10 mouse cellular contexts compared by ENCODE assay signal in the genomic region with DNA sequence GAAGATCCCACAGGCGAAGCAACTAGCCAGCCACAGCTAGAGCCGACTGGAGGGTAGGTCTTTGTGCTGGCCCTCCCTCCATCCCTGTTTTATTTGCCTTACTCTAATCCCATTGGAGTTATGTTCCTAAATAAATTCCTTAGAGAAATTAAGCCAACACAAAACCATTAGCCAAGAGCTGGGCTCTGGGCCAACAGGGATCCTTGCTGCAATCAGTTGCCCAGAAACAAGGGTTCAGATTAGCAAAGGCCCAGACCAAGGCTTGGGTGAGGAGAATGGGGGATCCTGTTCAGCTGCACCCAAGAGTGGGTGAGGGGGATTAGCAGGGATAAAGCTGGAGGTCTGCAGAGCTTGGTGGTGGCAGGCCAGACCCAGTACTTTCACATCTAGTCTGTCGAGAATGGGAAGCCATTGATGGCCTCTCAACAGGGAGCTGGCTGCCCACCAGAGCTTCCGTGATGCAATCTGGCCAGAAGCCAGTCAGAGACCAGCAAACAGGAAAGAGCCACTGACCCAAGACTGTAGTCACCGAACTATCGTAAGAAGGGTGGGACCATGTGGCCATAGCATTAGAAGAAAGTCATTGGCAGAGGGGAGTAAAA. TPM values are rescaled to one million over a fixed set of nuclear protein-coding genes. Genes with fewer than 3 reads are reported as not detected.
DNase-seq lines count a peak whose midpoint lies in the region; ATAC-seq and TF ChIP-seq lines count a peak whose summit lies in the region.
"Had no signal": no experiment of that assay in that cellular context is flagged by ENCODE, and none has a peak within 500 bp of the region (broad histone marks: within the 10 kb centered on the region; RNA-seq: fewer than 3 reads in every experiment).

No protein-coding gene starts in this region.

- H3K79me2 ChIP-seq in heart, adult 2 months (replicated peaks; ENCODE audit: control insufficient read depth, insufficient read depth, low read length): no peaks in the 10 kb centered on the region

- H3K4me3 ChIP-seq in heart, adult 2 months: no peak overlapping the region
- no peak overlapping the region for H3K4me3 ChIP-seq in heart, embryonic 12.5 days
- H3K4me3 ChIP-seq in limb, embryonic 12.5 days (replicated peaks): no peak overlapping the region

- H3K27me3 ChIP-seq in heart, adult 2 months (ENCODE audit: control insufficient read depth, insufficient read depth, low read length): no peaks in the 10 kb centered on the region
- no peaks in the 10 kb centered on the region for H3K27me3 ChIP-seq in heart, embryonic 12.5 days (replicated peaks)
- H3K27me3 ChIP-seq in limb, embryonic 12.5 days: no peaks in the 10 kb centered on the region

- ATAC-seq in heart, embryonic 12.5 days (ENCODE audit: insufficient number of reproducible peaks, low FRiP score): no peak
- ATAC-seq in limb, embryonic 12.5 days (ENCODE audit: insufficient number of reproducible peaks, insufficient read depth, low FRiP score, low TSS enrichment, low read depth): peak; percentile 67

- H3K27ac ChIP-seq in heart, adult 2 months: peak overlapping the region; percentile 80
- no peak overlapping the region for H3K27ac ChIP-seq in heart, embryonic 12.5 days (ENCODE audit: poor library complexity, severe bottlenecking)
- peak overlapping the region; percentile 42 for H3K27ac ChIP-seq in limb, embryonic 12.5 days

- H3K4me1 ChIP-seq in heart, adult 2 months (ENCODE audit: control insufficient read depth, insufficient read depth, low read length): peaks cover 6% of the 10 kb centered on the region
- H3K4me1 ChIP-seq in heart, embryonic 12.5 days (replicated peaks): peaks cover 33% of the 10 kb centered on the region
- H3K4me1 ChIP-seq in limb, embryonic 12.5 days (replicated peaks): peaks cover 34% of the 10 kb centered on the region

- H3K36me3 ChIP-seq in heart, adult 2 months (ENCODE audit: control insufficient read depth, insufficient read depth, low read length): no peaks in the 10 kb centered on the region
- no peaks in the 10 kb centered on the region for H3K36me3 ChIP-seq in heart, embryonic 12.5 days
- no peaks in the 10 kb centered on the region for H3K36me3 ChIP-seq in limb, embryonic 12.5 days
- H3K36me3 ChIP-seq: G1E had no signal

- no peak overlapping the region for H3K4me2 ChIP-seq in heart, embryonic 12.5 days
- no peak overlapping the region for H3K4me2 ChIP-seq in limb, embryonic 12.5 days

- 0 out of 2 replicates have a peak, but pooled peaks cover 6% of the 10 kb centered on the region for H3K9me3 ChIP-seq in heart, embryonic 12.5 days (replicated peaks)
- H3K9me3 ChIP-seq in limb, embryonic 12.5 days: no peaks in the 10 kb centered on the region
- H3K9me3 ChIP-seq: G1E had no signal

- H3K9ac ChIP-seq in heart, adult 2 months (ENCODE audit: low read depth, low read length): no peak overlapping the region
- H3K9ac ChIP-seq in heart, embryonic 12.5 days: no peak overlapping the region
- H3K9ac ChIP-seq in limb, embryonic 12.5 days (replicated peaks): no peak overlapping the region

- intact Hi-C loops in heart, adult 2 months (cut with DNase I): no loop called here

- TF ChIP-seq CTCF in heart, adult 2 months (IDR thresholded peaks at IDR 0.05): no peak

- no peak for TF ChIP-seq EP300 in heart, adult 2 months (IDR thresholded peaks at IDR 0.05; ENCODE audit: insufficient read depth, low read depth, low read length)

- 21% methylated on average over 6 of the region's 6 CpGs for WGBS in heart, adult 2 months
- WGBS in heart, embryonic 12.5 days: 58% methylated on average over 6 of the region's 6 CpGs
- WGBS in limb, embryonic 12.5 days: 66% methylated on average over 6 of the region's 6 CpGs

- peak; percentile 79 to 85 for DNase-seq in heart, adult 2 months
- peak; percentile 80 for DNase-seq in adrenal gland, postnatal 14 days
- peak; percentile 46 to 48 for DNase-seq in frontal cortex, postnatal 10 days (ENCODE audit: low spot score in 2 of 2)
- peak; percentile 78 for DNase-seq in kidney, adult 18-20 months
- DNase-seq in ovary, adult 18-20 months (ENCODE audit: low spot score): peak; percentile 56
- DNase-seq in spleen, postnatal 10 days (ENCODE audit: low spot score in 2 of 2): no peak

- no peak for TF ChIP-seq POLR2A in heart, adult 2 months (IDR thresholded peaks at IDR 0.05; ENCODE audit: insufficient read depth, low read depth, low read length)

RNA-seq across cellular contexts. Expression of a gene that starts 6.1 kb away (rescaled TPM):
- total RNA-seq in heart, adult 2 months (2021): under 1 TPM; 0.30 to 0.47 TPM
- polyA plus RNA-seq in heart, adult 2 months (2012; rRNA removed): 0.94 TPM in 1 of 2 replicates, not detected in the other
- polyA plus RNA-seq in heart, embryonic 12.5 days (2016; fragmentation: Nextera tagmentation; extraction: Ambion mirVana): 0.09 and 0.15 TPM in 2 replicates
- 0.15 and 0.56 TPM in 2 replicates for total RNA-seq in adrenal gland, postnatal 14 days (2021)
- not detected in 2 replicates for polyA plus RNA-seq in limb, embryonic 12.5 days (2016; fragmentation: Nextera tagmentation; extraction: Ambion mirVana)
- polyA plus RNA-seq: G1E; limb, embryonic 11.5 days had no signal

RNA-seq across cellular contexts. Expression of a gene that starts 6.9 kb away (rescaled TPM):
- not detected for total RNA-seq in heart, adult 2 months (2021)
- polyA plus RNA-seq in heart, adult 2 months (2012; rRNA removed): not detected in 2 replicates
- polyA plus RNA-seq in heart, embryonic 12.5 days (2016; fragmentation: Nextera tagmentation; extraction: Ambion mirVana): not detected in 2 replicates
- total RNA-seq in adrenal gland, postnatal 14 days (2021): not detected in 2 replicates
- not detected in 2 replicates for polyA plus RNA-seq in limb, embryonic 12.5 days (2016; fragmentation: Nextera tagmentation; extraction: Ambion mirVana)
- total RNA-seq: G1E had no signal
- polyA plus RNA-seq: G1E; limb, embryonic 11.5 days had no signal

Comparison
In these comparisons a context has a peak if more than half of its experiments do, and no peak if none do; other contexts are left out.
1. DNase-seq: peak in heart, adult 2 months (2 of 2), adrenal gland, postnatal 14 days (single experiment), frontal cortex, postnatal 10 days (2 of 2), kidney, adult 18-20 months (single experiment) and ovary, adult 18-20 months (single experiment); none in spleen, postnatal 10 days (0 of 2).